Mouse (Mus musculus): Measurements from ENCODE around the gene Esrrg. TPM values are rescaled to one million over a fixed set of nuclear protein-coding genes. Genes with fewer than 3 reads are reported as not detected.

Gene Esrrg
- total and polyA plus RNA-seq, 2 experiments, result 1.1 to 4.2 TPM

GRCm38 (mm10) chr1:187830937-187831336 is 222.3 kb downstream of the Esrrg start:
- 99% methylated on average over 7 of the region's 7 CpGs for WGBS
- no peak overlapping the region for H3K27ac ChIP-seq (replicated peaks; ENCODE audit: insufficient read depth, low read depth, low read length)

GRCm38 (mm10) chr1:187832851-187833250 is 224.3 kb downstream of the Esrrg start:
- WGBS, result 46% methylated on average over 3 of the region's 3 CpGs
- no peaks in the 10 kb centered on the region for H3K27me3 ChIP-seq (ENCODE audit: control insufficient read depth, insufficient read depth, low read length)

More at GRCm38 (mm10) chr1:187830937-187831336, 222.3 kb downstream of the Esrrg start:
- Histone ChIP-seq H3K4me3 (ENCODE audit: insufficient read depth, low read depth, low read length) (no peak overlapping the region), H3K9ac (ENCODE audit: low read depth, low read length) (no peak overlapping the region), H3K36me3 (ENCODE audit: control insufficient read depth, insufficient read depth, low read length) (no peaks in the 10 kb centered on the region), H3K4me1 (ENCODE audit: control insufficient read depth, insufficient read depth, low read length) (no peaks in the 10 kb centered on the region), H3K79me2 (ENCODE audit: control insufficient read depth, insufficient read depth, low read length) (no peaks in the 10 kb centered on the region), H3K27me3 (ENCODE audit: control insufficient read depth, insufficient read depth, low read length) (no peaks in the 10 kb centered on the region)
- TF ChIP-seq CTCF (IDR thresholded peaks at IDR 0.05; ENCODE audit: low read depth, low read length) (no peak), POLR2A (IDR thresholded peaks at IDR 0.05; ENCODE audit: extremely low read depth, insufficient read depth, low read length) (no peak)
- no peak for DNase-seq (ENCODE audit: extremely low read depth, low read depth, low spot score)

GRCm38 (mm10) chr1:187834576-187834975 is 226.0 kb downstream of the Esrrg start:
- no peak for TF ChIP-seq CTCF (IDR thresholded peaks at IDR 0.05; ENCODE audit: low read depth, low read length)
- Histone ChIP-seq H3K4me1 (ENCODE audit: control insufficient read depth, insufficient read depth, low read length) (no peaks in the 10 kb centered on the region), H3K9ac (ENCODE audit: low read depth, low read length) (no peak overlapping the region), H3K4me3 (ENCODE audit: insufficient read depth, low read depth, low read length) (no peak overlapping the region), H3K79me2 (ENCODE audit: control insufficient read depth, insufficient read depth, low read length) (no peaks in the 10 kb centered on the region), H3K27ac (replicated peaks; ENCODE audit: insufficient read depth, low read depth, low read length) (no peak overlapping the region), H3K36me3 (ENCODE audit: control insufficient read depth, insufficient read depth, low read length) (no peaks in the 10 kb centered on the region), H3K27me3 (ENCODE audit: control insufficient read depth, insufficient read depth, low read length) (no peaks in the 10 kb centered on the region)
- DNase-seq (ENCODE audit: extremely low read depth, low read depth, low spot score), result no peak
- 92% methylated on average over 3 of the region's 3 CpGs for WGBS

More at GRCm38 (mm10) chr1:187832851-187833250, 224.3 kb downstream of the Esrrg start:
- Histone ChIP-seq H3K4me1 (ENCODE audit: control insufficient read depth, insufficient read depth, low read length) (no peaks in the 10 kb centered on the region), H3K9ac (ENCODE audit: low read depth, low read length) (no peak overlapping the region), H3K27ac (replicated peaks; ENCODE audit: insufficient read depth, low read depth, low read length) (no peak overlapping the region), H3K79me2 (ENCODE audit: control insufficient read depth, insufficient read depth, low read length) (no peaks in the 10 kb centered on the region), H3K36me3 (ENCODE audit: control insufficient read depth, insufficient read depth, low read length) (no peaks in the 10 kb centered on the region), H3K4me3 (ENCODE audit: insufficient read depth, low read depth, low read length) (no peak overlapping the region)
- no peak for TF ChIP-seq CTCF (IDR thresholded peaks at IDR 0.05; ENCODE audit: low read depth, low read length)
- TF ChIP-seq POLR2A (IDR thresholded peaks at IDR 0.05; ENCODE audit: extremely low read depth, insufficient read depth, low read length), result no peak
- DNase-seq (ENCODE audit: extremely low read depth, low read depth, low spot score), result peak; percentile 26

GRCm38 (mm10) chr1:187836384-187836783 is 227.8 kb downstream of the Esrrg start:
- TF ChIP-seq CTCF (IDR thresholded peaks at IDR 0.05; ENCODE audit: low read depth, low read length) (no peak), POLR2A (IDR thresholded peaks at IDR 0.05; ENCODE audit: extremely low read depth, insufficient read depth, low read length) (no peak)
- Histone ChIP-seq H3K36me3 (ENCODE audit: control insufficient read depth, insufficient read depth, low read length) (no peaks in the 10 kb centered on the region), H3K4me1 (ENCODE audit: control insufficient read depth, insufficient read depth, low read length) (no peaks in the 10 kb centered on the region), H3K27ac (replicated peaks; ENCODE audit: insufficient read depth, low read depth, low read length) (no peak overlapping the region), H3K4me3 (ENCODE audit: insufficient read depth, low read depth, low read length) (no peak overlapping the region), H3K79me2 (ENCODE audit: control insufficient read depth, insufficient read depth, low read length) (no peaks in the 10 kb centered on the region), H3K9ac (ENCODE audit: low read depth, low read length) (no peak overlapping the region), H3K27me3 (ENCODE audit: control insufficient read depth, insufficient read depth, low read length) (no peaks in the 10 kb centered on the region)
- WGBS, result 71% methylated on average over 6 of the region's 6 CpGs
- DNase-seq (ENCODE audit: extremely low read depth, low read depth, low spot score), result no peak

GRCm38 (mm10) chr1:187836876-187837275 is 228.3 kb downstream of the Esrrg start:
- no peaks in the 10 kb centered on the region for H3K27me3 ChIP-seq (ENCODE audit: control insufficient read depth, insufficient read depth, low read length)
- DNase-seq (ENCODE audit: extremely low read depth, low read depth, low spot score), result no peak
- TF ChIP-seq POLR2A (IDR thresholded peaks at IDR 0.05; ENCODE audit: extremely low read depth, insufficient read depth, low read length), result no peak
- TF ChIP-seq CTCF (IDR thresholded peaks at IDR 0.05; ENCODE audit: low read depth, low read length), result no peak
- 74% methylated on average over 7 of the region's 7 CpGs for WGBS
- H3K4me3 ChIP-seq (ENCODE audit: insufficient read depth, low read depth, low read length), result no peak overlapping the region
- no peaks in the 10 kb centered on the region for H3K4me1 ChIP-seq (ENCODE audit: control insufficient read depth, insufficient read depth, low read length)
- no peaks in the 10 kb centered on the region for H3K79me2 ChIP-seq (ENCODE audit: control insufficient read depth, insufficient read depth, low read length)
- H3K9ac ChIP-seq (ENCODE audit: low read depth, low read length), result no peak overlapping the region
- no peak overlapping the region for H3K27ac ChIP-seq (replicated peaks; ENCODE audit: insufficient read depth, low read depth, low read length)
- no peaks in the 10 kb centered on the region for H3K36me3 ChIP-seq (ENCODE audit: control insufficient read depth, insufficient read depth, low read length)

GRCm38 (mm10) chr1:187841629-187842028 is 233.0 kb downstream of the Esrrg start:
- no peak overlapping the region for H3K4me3 ChIP-seq (ENCODE audit: insufficient read depth, low read depth, low read length)
- H3K79me2 ChIP-seq (ENCODE audit: control insufficient read depth, insufficient read depth, low read length), result no peaks in the 10 kb centered on the region
- no peak for DNase-seq (ENCODE audit: extremely low read depth, low read depth, low spot score)
- no peaks in the 10 kb centered on the region for H3K27me3 ChIP-seq (ENCODE audit: control insufficient read depth, insufficient read depth, low read length)
- no peaks in the 10 kb centered on the region for H3K4me1 ChIP-seq (ENCODE audit: control insufficient read depth, insufficient read depth, low read length)
- no peak overlapping the region for H3K9ac ChIP-seq (ENCODE audit: low read depth, low read length)
- WGBS, result 84% methylated on average over 8 of the region's 8 CpGs
- H3K36me3 ChIP-seq (ENCODE audit: control insufficient read depth, insufficient read depth, low read length), result no peaks in the 10 kb centered on the region
- TF ChIP-seq CTCF (IDR thresholded peaks at IDR 0.05; ENCODE audit: low read depth, low read length) (no peak), POLR2A (IDR thresholded peaks at IDR 0.05; ENCODE audit: extremely low read depth, insufficient read depth, low read length) (no peak)
- H3K27ac ChIP-seq (replicated peaks; ENCODE audit: insufficient read depth, low read depth, low read length), result no peak overlapping the region

Measured in liver, adult 2 months (tissue).